Mouse (Mus musculus) stomach, postnatal 0 days (tissue): Measurements from ENCODE around the gene Fdx1.

ENCODE experiments used
- CTCF ChIP-seq: IDR thresholded peaks from 2 replicates; pipeline ENCODE4 v1.5.1; 2016; ENCODE audit warnings: antibody characterized with exemption, low read depth, mild to moderate bottlenecking, moderate library complexity
- EP300 ChIP-seq: optimal IDR thresholded peaks from 2 replicates; pipeline ENCODE3; 2016; ENCODE audit warnings: antibody characterized with exemption

DNA sequence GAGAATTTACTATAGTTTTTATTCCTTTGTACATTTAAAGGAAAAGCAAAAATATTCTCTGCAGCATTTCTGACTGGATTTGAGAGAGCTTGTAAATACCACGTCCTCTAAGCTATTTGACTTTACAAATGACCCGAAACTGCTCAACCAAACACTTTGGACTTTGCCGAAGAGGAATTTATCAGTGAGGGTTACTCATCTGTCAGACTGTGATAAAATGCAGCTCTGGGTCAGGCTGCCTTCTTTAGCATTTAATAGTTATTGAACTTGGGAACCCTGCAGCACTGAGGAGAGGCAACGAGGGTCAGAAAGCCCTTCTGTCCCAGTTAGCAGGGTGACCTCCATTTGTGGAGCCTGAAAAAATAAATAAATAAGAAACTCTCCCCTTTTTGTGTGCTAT lies 40.1 kb upstream of the Fdx1 start:
- TF ChIP-seq EP300 (no peak), CTCF (no peak)
